Mouse (Mus musculus): Measurements from ENCODE around the gene Nos3. TPM values are rescaled to one million over a fixed set of nuclear protein-coding genes. Genes with fewer than 3 reads are reported as not detected.

The Nos3 gene
- polyA plus RNA-seq, 1 experiment: not detected

DNA sequence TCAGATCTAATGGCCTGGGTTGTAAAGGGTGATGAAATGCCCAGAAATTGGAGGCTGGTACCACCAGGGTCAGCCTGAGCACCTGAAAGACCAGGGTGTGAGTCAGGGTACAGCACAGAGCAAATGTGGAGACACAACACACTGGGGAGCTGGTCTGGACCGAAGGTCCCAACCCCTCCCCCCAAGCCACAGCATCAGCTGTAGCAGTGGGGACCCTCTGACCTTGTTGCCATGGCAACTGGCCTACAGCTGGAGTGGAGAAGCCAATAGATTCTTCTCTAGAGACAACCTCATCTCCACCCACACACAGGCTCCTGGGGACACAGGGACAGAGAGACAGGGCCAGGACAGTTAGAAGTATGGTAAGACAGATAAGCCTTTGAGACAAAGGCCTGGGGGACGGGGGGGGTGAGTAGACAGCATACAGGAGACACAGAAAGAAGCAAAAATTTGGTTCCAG is 20.6 kb upstream of the Nos3 start:
- H3K36me3 ChIP-seq (replicated peaks; ENCODE audit: low read length): no peaks in the 10 kb centered on the region
- H3K4me3 ChIP-seq (replicated peaks): no peak overlapping the region
- TF ChIP-seq FLI1 (IDR thresholded peaks at IDR 0.05; ENCODE audit: low read length): no peak
- no peak for TF ChIP-seq GATA1 (IDR thresholded peaks at IDR 0.05; ENCODE audit: borderline replicate concordance, low read length)
- peaks cover 98% of the 10 kb centered on the region for H3K27me3 ChIP-seq (replicated peaks)
- H3K4me1 ChIP-seq: peaks cover 22% of the 10 kb centered on the region
- no peaks in the 10 kb centered on the region for H3K9me3 ChIP-seq

DNA sequence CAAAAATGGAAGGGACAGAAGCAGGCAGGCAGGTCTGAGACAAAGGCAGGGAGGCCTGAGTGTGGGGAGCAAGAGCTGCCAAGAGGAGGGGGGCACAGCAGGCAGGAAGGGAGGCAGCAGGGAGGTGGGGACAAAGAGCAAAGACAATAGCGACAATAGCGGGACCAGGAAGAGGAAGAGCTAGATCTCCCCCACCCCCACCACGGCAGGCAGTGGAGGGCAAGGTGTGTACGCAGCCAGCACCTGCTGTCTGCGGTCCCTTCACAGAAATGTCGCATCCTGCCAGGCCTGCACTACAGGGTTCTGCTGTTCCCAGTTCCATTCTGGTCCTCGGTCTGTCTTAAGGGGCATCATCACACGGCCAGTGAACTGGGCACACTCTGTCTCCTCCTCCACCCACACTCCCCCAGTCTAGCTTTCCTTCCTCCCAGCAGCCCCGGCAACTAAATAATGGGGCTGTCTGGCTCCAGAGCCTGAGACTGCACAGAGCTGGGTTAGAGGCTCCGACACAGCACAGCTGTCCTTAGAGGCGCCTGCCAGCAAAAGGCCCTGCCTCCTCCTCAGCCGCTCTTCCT is 20.0 kb upstream of the Nos3 start:
- Histone ChIP-seq H3K36me3 (replicated peaks; ENCODE audit: low read length) (no peaks in the 10 kb centered on the region), H3K4me3 (replicated peaks) (peak overlapping the region; percentile 6)

DNA sequence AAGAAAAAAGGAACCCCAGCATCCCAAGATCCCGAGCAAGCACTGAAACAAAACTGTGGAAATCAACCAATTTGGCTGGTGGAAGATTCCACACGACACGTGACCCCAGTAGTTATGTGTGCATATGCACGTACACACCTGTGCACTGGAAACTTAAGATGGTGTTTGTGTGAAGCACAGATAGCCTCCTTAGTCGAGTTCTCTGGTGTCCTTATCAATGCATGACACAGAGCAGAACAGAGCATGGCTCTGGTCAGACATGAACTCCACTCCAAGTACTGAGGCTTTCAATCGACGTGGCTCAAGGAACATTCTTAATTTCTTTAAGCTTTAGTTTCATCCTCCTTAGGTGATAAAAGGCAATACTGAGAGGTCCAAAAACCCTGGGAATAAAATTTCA is 18.3 kb upstream of the Nos3 start:
- TF ChIP-seq FLI1 (IDR thresholded peaks at IDR 0.05; ENCODE audit: low read length) (no peak), GATA1 (IDR thresholded peaks at IDR 0.05; ENCODE audit: borderline replicate concordance, low read length) (no peak)
- Histone ChIP-seq H3K36me3 (replicated peaks; ENCODE audit: low read length) (no peaks in the 10 kb centered on the region), H3K4me3 (replicated peaks) (no peak overlapping the region), H3K27me3 (replicated peaks) (peaks cover 100% of the 10 kb centered on the region), H3K4me1 (peaks cover 25% of the 10 kb centered on the region), H3K9me3 (no peaks in the 10 kb centered on the region)

More for the DNA sequence above, 20.0 kb upstream of the Nos3 start:
- Histone ChIP-seq H3K4me1 (peaks cover 22% of the 10 kb centered on the region), H3K9me3 (no peaks in the 10 kb centered on the region), H3K27me3 (replicated peaks) (peaks cover 98% of the 10 kb centered on the region)
- no peak for TF ChIP-seq GATA1 (IDR thresholded peaks at IDR 0.05; ENCODE audit: borderline replicate concordance, low read length)
- TF ChIP-seq FLI1 (IDR thresholded peaks at IDR 0.05; ENCODE audit: low read length): no peak

DNA sequence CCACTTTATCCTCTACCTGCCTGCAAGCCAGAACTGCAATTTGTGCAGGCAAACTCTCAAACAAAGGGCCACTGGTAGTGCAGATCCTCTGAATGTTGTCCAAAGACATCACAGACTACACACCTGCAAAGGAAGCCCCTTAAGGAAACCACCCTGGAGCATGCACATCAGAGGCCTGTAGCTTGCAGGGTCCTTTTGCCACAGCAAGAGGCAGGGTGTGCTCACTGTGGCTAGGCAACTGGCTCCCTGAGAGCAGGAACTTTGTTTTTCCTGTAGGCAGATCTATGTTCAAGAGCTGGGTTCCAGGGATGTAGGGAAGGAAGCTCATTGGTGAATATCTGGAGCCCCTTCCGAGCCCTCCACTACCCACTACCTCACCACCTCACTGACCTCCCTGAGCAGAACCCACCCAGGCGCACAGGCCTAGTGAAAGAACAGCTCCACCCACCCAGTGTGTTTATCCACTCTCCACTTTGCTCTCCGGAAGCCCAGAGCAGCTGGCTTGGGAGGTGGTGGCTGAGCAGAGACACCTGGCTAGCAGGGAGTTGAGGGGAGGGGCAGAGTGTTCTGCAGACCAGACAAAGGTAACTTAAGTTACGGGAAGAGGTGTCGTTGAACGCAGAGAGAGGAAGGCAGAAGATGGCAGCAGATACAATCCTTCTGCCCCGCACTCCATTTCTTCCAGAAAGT is 17.3 kb upstream of the Nos3 start:
- Histone ChIP-seq H3K27me3 (replicated peaks) (peaks cover 100% of the 10 kb centered on the region), H3K4me1 (peaks cover 33% of the 10 kb centered on the region)

GRCm38 (mm10) chr5:24348128-24348527 is 16.5 kb upstream of the Nos3 start:
- Histone ChIP-seq H3K4me1 (peaks cover 33% of the 10 kb centered on the region), H3K27me3 (replicated peaks) (peaks cover 100% of the 10 kb centered on the region), H3K36me3 (replicated peaks; ENCODE audit: low read length) (no peaks in the 10 kb centered on the region), H3K9me3 (no peaks in the 10 kb centered on the region), H3K4me3 (replicated peaks) (peak overlapping the region; percentile 91)
- TF ChIP-seq FLI1 (IDR thresholded peaks at IDR 0.05; ENCODE audit: low read length): no peak
- no peak for TF ChIP-seq GATA1 (IDR thresholded peaks at IDR 0.05; ENCODE audit: borderline replicate concordance, low read length)

More for the DNA sequence above, 17.3 kb upstream of the Nos3 start:
- no peaks in the 10 kb centered on the region for H3K9me3 ChIP-seq
- no peak overlapping the region for H3K4me3 ChIP-seq (replicated peaks)
- no peaks in the 10 kb centered on the region for H3K36me3 ChIP-seq (replicated peaks; ENCODE audit: low read length)
- no peak for TF ChIP-seq FLI1 (IDR thresholded peaks at IDR 0.05; ENCODE audit: low read length)
- no peak for TF ChIP-seq GATA1 (IDR thresholded peaks at IDR 0.05; ENCODE audit: borderline replicate concordance, low read length)

DNA sequence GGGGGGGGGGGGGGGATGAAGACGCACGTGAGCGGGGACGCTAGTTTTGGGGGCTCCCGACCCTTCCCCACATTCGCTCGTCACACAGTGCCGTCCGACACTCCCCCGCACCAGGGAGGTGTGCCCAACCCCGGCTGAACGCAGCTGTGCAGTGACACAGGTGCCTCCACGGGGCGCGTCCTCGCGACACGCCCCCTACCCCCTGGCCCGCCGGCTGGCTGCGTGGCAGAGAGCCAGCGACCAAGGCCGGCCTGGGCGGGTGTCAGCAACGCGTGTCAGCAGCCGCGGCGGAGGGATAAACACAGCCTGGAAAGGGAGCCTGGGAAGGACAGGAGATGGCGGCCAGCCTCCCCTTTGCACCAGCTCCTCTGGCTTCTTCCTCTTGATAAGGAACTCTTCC is 16.1 kb upstream of the Nos3 start:
- Histone ChIP-seq H3K4me1 (peaks cover 33% of the 10 kb centered on the region), H3K9me3 (no peaks in the 10 kb centered on the region), H3K27me3 (replicated peaks) (peaks cover 100% of the 10 kb centered on the region), H3K36me3 (replicated peaks; ENCODE audit: low read length) (no peaks in the 10 kb centered on the region), H3K4me3 (replicated peaks) (peak overlapping the region; percentile 91)
- TF ChIP-seq FLI1 (IDR thresholded peaks at IDR 0.05; ENCODE audit: low read length): no peak
- no peak for TF ChIP-seq GATA1 (IDR thresholded peaks at IDR 0.05; ENCODE audit: borderline replicate concordance, low read length)

GRCm38 (mm10) chr5:24350073-24350472 is 14.5 kb upstream of the Nos3 start:
- no peaks in the 10 kb centered on the region for H3K36me3 ChIP-seq (replicated peaks; ENCODE audit: low read length)
- H3K9me3 ChIP-seq: no peaks in the 10 kb centered on the region
- peaks cover 100% of the 10 kb centered on the region for H3K27me3 ChIP-seq (replicated peaks)
- peaks cover 25% of the 10 kb centered on the region for H3K4me1 ChIP-seq
- no peak for TF ChIP-seq GATA1 (IDR thresholded peaks at IDR 0.05; ENCODE audit: borderline replicate concordance, low read length)
- TF ChIP-seq FLI1 (IDR thresholded peaks at IDR 0.05; ENCODE audit: low read length): no peak
- H3K4me3 ChIP-seq (replicated peaks): no peak overlapping the region

DNA sequence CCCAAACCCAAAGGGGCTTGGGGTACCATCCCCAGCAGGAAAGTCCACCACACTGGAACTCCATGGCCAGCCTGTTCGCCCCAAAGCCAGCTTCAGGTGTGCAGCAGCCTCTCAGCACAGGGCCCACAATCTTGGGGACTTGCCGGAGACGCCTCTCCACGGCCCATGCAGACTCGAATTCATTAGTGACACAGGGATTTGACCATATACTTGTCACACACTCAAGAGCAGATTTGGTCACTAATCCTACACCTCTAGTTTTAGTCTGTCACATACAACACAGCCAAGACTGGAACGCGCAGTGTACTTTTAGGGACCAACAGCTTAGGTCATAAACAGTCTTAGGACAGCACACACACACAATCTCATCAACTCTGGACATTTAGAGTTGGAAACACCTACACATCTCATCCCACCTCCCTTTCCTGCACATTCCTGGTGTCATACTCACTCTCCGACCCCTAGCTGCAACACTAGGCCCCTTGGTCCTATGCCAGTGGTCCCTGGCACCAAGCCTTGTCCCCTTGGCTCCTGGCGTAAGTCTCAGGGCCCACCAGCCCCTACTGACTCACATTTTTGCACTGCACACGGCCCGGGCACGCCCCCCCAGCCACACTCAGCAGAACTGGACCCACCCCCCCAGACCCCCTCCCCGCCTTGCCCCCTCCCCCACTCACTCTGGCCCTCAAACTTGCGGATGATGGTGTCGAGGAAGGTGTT is 13.9 kb upstream of the Nos3 start:
- TF ChIP-seq GATA1 (IDR thresholded peaks at IDR 0.05; ENCODE audit: borderline replicate concordance, low read length) (no peak), FLI1 (IDR thresholded peaks at IDR 0.05; ENCODE audit: low read length) (no peak)
- Histone ChIP-seq H3K9me3 (no peaks in the 10 kb centered on the region), H3K4me1 (peaks cover 25% of the 10 kb centered on the region), H3K27me3 (replicated peaks) (peaks cover 99% of the 10 kb centered on the region), H3K36me3 (replicated peaks; ENCODE audit: low read length) (no peaks in the 10 kb centered on the region), H3K4me3 (replicated peaks) (no peak overlapping the region)

- Histone ChIP-seq H3K4me3 (replicated peaks) (peak within 1 kb of the TSS; percentile 81), H3K9me3 (no peaks in the 10 kb centered on the region), H3K4me1 (peaks cover 25% of the 10 kb centered on the region), H3K27me3 (replicated peaks) (peaks cover 96% of the 10 kb centered on the region), H3K36me3 (replicated peaks; ENCODE audit: low read length) (no peaks in the 10 kb centered on the region)
- TF ChIP-seq GATA1 (IDR thresholded peaks at IDR 0.05; ENCODE audit: borderline replicate concordance, low read length) (no peak), FLI1 (IDR thresholded peaks at IDR 0.05; ENCODE audit: low read length) (no peak)
Observed at GRCm38 (mm10) chr5:24351278-24351677, 13.3 kb upstream of the Nos3 start, which contains the start of gene Kcnh2. Gene Kcnh2 (minus strand): TSS chr5:24351604.
